Mouse (Mus musculus): Measurements from ENCODE around the gene Gpatch3. TPM values are rescaled to one million over a fixed set of nuclear protein-coding genes. Genes with fewer than 3 reads are reported as not detected.

Gpatch3 gene
- total RNA-seq (2014; fragmentation: Nextera tagmentation) (4.2 and 17.8 TPM in 2 replicates), total RNA-seq (2017) (18.3 and 23.7 TPM in 2 replicates)

GRCm38 (mm10) chr4:133574070-133574842, at the start of gene Gpatch3:
Gpatch3 (plus strand) TSS chr4:133574745.
- peak; percentile 96 for ATAC-seq (replicated peaks; ENCODE audit: poor library complexity, severe bottlenecking)

DNA sequence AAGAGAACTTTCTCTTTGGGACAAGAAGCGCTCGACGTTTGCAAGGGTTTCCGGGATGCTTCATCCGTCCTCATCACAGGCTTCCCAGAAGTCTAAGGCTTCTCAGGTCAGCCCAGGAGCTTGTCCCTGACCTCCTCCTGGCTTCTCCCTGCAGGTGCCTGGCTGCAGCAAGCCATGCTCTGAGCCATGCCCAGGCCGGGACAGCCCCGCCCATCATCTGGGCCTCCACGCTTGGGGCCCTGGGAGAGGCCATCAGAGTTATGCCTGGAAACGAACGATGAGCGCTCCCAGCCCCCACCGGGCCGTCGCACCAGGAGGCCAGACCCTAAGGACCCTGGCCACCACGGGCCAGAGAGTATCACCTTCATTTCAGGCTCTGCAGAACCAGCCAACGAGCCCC, 46.8 kb upstream of the Gpatch3 start:
- no peak for ATAC-seq (replicated peaks; ENCODE audit: poor library complexity, severe bottlenecking)

- ATAC-seq (replicated peaks; ENCODE audit: poor library complexity, severe bottlenecking), result no peak
Measured at GRCm38 (mm10) chr4:133532777-133533176, 41.8 kb upstream of the Gpatch3 start.

DNA sequence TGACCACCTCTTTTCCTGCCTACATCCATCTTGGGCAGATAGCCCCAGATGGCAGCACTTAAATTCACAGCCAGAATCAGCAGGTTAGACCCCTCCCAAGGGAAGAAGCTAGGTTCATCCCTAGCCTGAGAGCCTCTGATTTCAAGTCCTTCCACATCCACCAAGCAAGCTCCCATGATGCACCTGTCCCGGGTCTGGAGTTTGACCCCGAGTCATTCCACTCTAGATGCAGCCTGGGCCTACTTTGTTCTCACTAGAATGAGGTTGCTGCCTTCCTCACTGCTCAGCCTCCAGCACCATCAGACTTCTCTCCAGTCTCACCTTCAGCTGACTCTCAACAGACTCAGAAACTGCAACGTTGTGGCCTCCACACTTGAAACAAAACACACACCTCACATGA, 38.5 kb upstream of the Gpatch3 start:
- no peak for ATAC-seq (replicated peaks; ENCODE audit: poor library complexity, severe bottlenecking)

DNA sequence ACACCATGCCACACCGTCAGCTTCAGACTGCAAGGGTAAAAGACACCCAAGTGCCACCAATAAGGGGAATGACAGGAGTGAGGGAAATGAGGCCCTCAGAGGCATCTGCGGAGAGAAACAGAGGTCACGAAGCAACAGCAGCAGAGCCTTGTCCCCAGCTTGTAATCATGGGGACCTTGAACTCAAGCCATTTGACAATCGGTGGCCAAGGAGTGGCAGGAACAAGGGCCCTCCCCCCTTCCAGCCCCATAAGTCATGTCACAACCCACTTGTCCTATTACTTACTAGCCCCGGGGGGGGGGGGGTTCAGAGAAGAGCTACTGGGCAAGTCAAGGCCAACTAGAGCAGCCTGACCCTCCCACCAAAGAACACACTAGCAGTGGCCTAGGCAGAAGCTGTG, 37.9 kb upstream of the Gpatch3 start:
- ATAC-seq (replicated peaks; ENCODE audit: poor library complexity, severe bottlenecking), result no peak

- ATAC-seq (replicated peaks; ENCODE audit: poor library complexity, severe bottlenecking), result peak; percentile 99
Measured at GRCm38 (mm10) chr4:133545272-133546231, 29.0 kb upstream of the Gpatch3 start, which contains the start of gene Nudc. Nudc (minus strand) TSS chr4:133545996.

GRCm38 (mm10) chr4:133552029-133552428, 22.5 kb upstream of the Gpatch3 start:
- no peak for ATAC-seq (replicated peaks; ENCODE audit: poor library complexity, severe bottlenecking)

- ATAC-seq (replicated peaks; ENCODE audit: poor library complexity, severe bottlenecking), result peak; percentile 93
Measured at GRCm38 (mm10) chr4:133552768-133553447, 21.6 kb upstream of the Gpatch3 start, which contains the start of gene Nr0b2. Nr0b2 (plus strand) TSS chr4:133553376.

DNA sequence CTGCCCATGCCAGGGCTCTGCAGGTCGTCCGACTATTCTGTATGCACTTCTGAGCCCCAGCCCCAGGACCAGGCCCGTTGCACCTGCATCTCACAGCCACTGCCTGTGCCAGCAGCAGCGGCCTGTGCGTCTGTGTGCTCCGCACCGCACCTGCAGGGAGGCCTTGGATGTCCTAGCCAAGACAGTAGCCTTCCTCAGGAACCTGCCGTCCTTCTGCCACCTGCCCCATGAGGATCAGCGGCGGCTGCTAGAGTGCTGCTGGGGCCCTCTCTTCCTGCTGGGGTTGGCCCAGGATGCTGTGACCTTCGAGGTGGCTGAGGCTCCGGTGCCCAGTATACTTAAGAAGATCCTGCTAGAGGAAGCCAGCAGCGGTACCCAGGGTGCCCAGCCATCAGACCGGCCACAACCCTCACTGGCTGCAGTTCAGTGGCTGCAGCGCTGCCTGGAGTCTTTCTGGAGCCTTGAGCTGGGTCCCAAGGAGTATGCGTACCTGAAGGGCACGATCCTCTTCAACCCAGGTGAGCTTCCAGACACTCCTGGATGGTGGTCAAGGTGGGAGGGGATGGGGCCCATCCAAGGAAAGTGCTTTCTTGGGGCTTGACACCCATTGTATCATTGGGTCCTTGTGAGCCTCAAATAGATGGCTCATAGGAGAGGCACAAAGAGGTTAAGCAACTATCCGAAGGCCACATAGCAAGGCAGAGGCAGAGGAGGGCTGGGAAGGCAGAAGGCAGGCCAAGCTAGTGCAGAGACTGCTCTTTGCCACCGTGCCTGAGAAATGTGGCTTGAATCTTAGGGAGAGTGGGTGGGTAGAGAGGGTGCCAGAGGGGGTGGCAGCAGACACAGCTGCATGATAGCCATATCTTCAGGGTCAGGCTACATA, 20.9 kb upstream of the Gpatch3 start:
- ATAC-seq (replicated peaks; ENCODE audit: poor library complexity, severe bottlenecking), result peak; percentile 36; the same call in 1 of the 2 replicates

- ATAC-seq (replicated peaks; ENCODE audit: poor library complexity, severe bottlenecking), result no peak
Measured at GRCm38 (mm10) chr4:133557041-133557717, 17.4 kb upstream of the Gpatch3 start.

DNA sequence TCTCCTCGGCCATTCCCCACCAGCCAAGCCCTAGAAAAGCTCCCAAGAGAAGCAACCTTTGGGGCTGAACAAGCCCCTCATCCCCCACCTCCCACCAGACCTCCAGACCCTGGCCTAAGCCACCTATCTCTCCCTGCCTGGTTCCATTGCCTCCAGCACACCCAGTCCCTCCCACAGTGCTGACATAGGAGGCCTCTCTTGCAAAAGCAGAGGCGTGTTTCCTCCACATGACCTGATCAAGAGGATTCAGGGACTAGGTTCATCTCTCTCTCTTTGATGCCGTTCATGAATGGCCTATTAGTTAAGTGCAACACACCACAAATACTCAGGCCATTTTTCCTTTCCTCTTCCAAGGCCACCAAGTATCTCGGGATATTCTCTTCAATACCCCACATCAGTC, 14.7 kb upstream of the Gpatch3 start:
- ATAC-seq (replicated peaks; ENCODE audit: poor library complexity, severe bottlenecking), result no peak

DNA sequence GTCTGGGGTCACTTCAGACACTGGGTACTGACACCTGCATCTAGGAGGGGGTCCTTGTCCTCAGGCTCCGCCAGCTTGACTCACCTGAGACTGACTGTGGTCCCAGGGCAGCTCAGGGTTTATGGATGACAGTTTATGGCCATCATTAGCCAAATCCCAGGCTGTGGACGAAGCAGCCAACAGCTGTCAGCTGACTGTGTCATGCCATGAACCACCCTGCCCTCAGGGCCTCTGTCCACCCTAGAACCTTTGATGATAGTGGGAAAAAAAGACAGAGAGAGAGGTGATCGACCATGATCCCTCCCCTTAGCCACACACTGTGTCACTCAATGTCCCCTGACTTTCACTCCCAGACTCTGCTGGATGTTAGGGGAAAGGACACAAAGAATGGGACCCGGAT, 12.9 kb upstream of the Gpatch3 start:
- ATAC-seq (replicated peaks; ENCODE audit: poor library complexity, severe bottlenecking), result no peak

- peak; percentile 87 for ATAC-seq (replicated peaks; ENCODE audit: poor library complexity, severe bottlenecking)
Measured at GRCm38 (mm10) chr4:133563123-133563571, 11.4 kb upstream of the Gpatch3 start.

DNA sequence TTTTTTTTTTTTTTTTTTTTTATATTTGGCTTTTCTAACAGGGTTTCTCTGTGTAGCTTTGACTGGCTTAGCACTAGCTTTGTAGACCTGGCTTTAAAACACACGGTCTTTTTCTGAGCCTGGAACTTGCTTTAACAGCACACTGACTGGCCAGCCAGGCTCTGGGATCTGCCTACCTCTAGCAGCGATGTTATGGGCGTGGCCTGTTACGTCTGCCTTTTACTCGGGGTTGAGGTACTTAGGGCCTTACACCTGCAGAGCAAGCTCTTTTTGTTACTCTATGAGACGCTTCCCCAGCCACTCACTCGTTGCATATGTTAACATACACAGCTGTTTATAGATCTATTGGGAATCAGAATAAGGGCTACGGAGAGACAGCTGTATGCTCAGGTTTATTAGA, 7.3 kb upstream of the Gpatch3 start:
- no peak for ATAC-seq (replicated peaks; ENCODE audit: poor library complexity, severe bottlenecking)

DNA sequence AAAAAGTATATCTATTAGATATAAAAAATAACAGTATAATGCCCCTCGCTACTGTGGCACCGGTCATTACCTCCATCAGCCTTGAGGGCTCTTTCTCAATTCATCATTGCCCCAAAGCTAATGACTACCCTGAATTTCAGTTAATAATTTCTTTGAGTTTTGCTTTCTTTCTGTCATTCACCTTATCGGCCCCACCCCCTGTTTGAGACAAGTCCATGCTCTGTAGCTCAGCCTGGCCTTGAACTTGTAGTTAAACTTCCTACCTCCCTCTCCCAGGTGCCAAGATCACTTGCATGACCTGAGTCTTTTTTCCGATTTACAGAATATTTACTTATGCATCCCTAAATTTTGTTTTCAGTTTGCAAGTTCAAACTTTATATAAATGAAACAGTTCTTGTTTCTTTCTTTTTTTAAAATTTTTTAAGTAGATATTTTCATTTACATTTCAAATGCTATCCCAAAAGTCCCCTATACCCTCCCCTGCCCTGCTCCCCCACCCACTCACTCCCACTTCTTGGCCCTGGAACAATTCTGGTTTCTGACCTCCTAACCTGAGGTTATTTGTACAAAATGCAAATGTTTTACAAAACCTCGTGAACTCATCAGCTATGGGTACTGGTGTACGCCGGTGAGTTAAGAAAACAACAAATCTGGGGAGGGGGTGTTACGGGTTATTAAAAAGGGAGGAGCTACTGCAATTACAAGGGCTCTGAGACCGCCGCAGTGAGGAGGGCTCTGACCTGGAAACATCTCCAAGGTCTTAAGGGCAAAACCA, 5.1 kb upstream of the Gpatch3 start:
- ATAC-seq (replicated peaks; ENCODE audit: poor library complexity, severe bottlenecking), result no peak

GRCm38 (mm10) chr4:133570066-133570466, 4.5 kb upstream of the Gpatch3 start:
- ATAC-seq (replicated peaks; ENCODE audit: poor library complexity, severe bottlenecking), result no peak

DNA sequence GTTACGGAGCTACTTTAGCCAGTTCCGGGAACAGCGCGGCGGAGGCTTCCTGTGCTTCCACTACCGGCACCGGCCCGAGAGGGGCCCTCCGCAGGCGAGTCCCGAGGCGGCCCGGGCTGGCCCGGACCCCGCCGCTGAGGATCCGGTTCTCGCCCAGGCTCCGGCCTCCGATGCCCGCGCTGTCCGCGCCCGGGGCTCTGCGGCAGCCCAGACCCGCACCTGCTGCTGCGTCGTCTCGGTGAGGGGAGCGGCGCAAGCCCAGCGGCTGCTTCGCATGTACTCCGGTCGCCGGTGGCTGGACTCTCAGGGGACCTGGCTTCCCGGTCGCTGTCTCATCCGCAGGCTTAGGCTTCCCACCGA, 278 bp downstream of the Gpatch3 start:
- ATAC-seq (replicated peaks; ENCODE audit: poor library complexity, severe bottlenecking), result no peak

- no peak for ATAC-seq (replicated peaks; ENCODE audit: poor library complexity, severe bottlenecking)
Measured at GRCm38 (mm10) chr4:133577983-133578382, 3.4 kb downstream of the Gpatch3 start.

All from granulocyte monocyte progenitor cell, adult 5-6 weeks (primary cell).